Mouse (Mus musculus) myocyte (in vitro differentiated cells): ENCODE results near the gene Dppa2.

Experiments used
- CEBPB ChIP-seq: IDR thresholded peaks from 2 replicates; pipeline ENCODE4 v1.6.1; 2011; ENCODE audit warnings: mild to moderate bottlenecking, moderate library complexity; ENCODE audit not compliant: poor library complexity, insufficient read depth, severe bottlenecking
- MAX ChIP-seq: IDR thresholded peaks from one replicate; pipeline ENCODE4 v1.6.1; 2011; ENCODE audit warnings: low read depth, mild to moderate bottlenecking, control low read depth
- MYOD1 ChIP-seq, 3 experiments: IDR thresholded peaks; one replicate each; pipeline ENCODE4 v1.6.1; 2011; ENCODE audit warnings: control low read depth in 2 of 3, low read depth in 2 of 3, mild to moderate bottlenecking in 2 of 3, moderate library complexity in 1 of 3; ENCODE audit not compliant: insufficient read length in 2 of 3, control insufficient read depth in 1 of 3
- POLR2A ChIP-seq: IDR thresholded peaks from one replicate; pipeline ENCODE4 v1.6.1; 2011; ENCODE audit warnings: low read depth, mild to moderate bottlenecking, control low read depth, moderate library complexity; ENCODE audit not compliant: insufficient read length
- POLR2AphosphoS2 ChIP-seq: IDR thresholded peaks from one replicate; pipeline ENCODE4 v1.6.1; 2011; ENCODE audit warnings: low read depth, control low read depth; ENCODE audit not compliant: insufficient read length
- REST ChIP-seq: IDR thresholded peaks from one replicate; pipeline ENCODE4 v1.6.1; 2011; ENCODE audit warnings: mild to moderate bottlenecking, control low read depth, moderate library complexity; ENCODE audit not compliant: insufficient read depth, insufficient read length
- SRF ChIP-seq: IDR thresholded peaks from one replicate; pipeline ENCODE4 v1.6.1; 2011; ENCODE audit warnings: low read depth; ENCODE audit not compliant: control insufficient read depth, insufficient read length
- TCF12 ChIP-seq: IDR thresholded peaks from one replicate; pipeline ENCODE4 v1.6.1; 2011; ENCODE audit warnings: mild to moderate bottlenecking, control low read depth; ENCODE audit not compliant: poor library complexity, insufficient read depth, severe bottlenecking
- USF1 ChIP-seq: IDR thresholded peaks from one replicate; pipeline ENCODE4 v1.6.1; 2011; ENCODE audit warnings: low read depth, mild to moderate bottlenecking, control low read depth, moderate library complexity

DNA sequence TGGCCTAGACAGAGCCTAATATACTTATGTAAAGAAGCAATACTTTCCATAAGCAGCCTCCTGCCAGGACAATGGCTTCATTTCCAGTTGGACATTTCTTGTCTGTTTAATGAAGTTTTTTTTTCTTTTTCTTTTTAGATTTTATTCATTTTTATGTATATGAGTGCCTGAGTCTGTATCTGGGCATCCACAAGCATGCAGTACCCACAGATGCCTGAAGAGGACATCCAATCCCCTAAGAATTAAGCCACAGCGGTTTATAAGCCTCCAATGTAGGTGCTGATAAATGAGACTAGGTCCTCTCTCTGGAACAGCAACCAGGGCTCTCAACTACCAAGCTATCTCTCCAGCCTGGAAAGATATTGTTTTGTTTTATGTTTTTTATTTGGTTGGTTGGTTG, 40.8 kb upstream of the Dppa2 start:
- TF ChIP-seq USF1 (no peak), MAX (no peak), POLR2A (no peak), CEBPB (no peak), POLR2AphosphoS2 (no peak), REST (no peak), TCF12 (no peak), MYOD1 (IDR thresholded peaks at IDR 0.05; ENCODE audit: control insufficient read depth in 1 of 3, insufficient read length in 2 of 3, low read depth in 2 of 3) (no peak), SRF (no peak)
